Mouse (Mus musculus): ENCODE data around the gene Fli1. TPM values are rescaled to one million over a fixed set of nuclear protein-coding genes. Genes with fewer than 3 reads are reported as not detected.

The Fli1 gene
- total RNA-seq, 2 experiments from 2014 or later, result 26.4 to 28.2 TPM

- intact Hi-C loops (cut with DNase I), result no loop called here
- no peak for DNase-seq (ENCODE audit: low spot score)
Measured at GRCm38 (mm10) chr9:32487401-32487800, 55.3 kb downstream of the Fli1 start.

- intact Hi-C loops (cut with DNase I), result no loop called here
- DNase-seq (ENCODE audit: low spot score), result no peak
Measured at GRCm38 (mm10) chr9:32480418-32480817, 62.2 kb downstream of the Fli1 start.

- no peak for DNase-seq (ENCODE audit: low spot score)
- intact Hi-C loops (cut with DNase I), result no loop called here
Measured at GRCm38 (mm10) chr9:32478799-32479198, 63.9 kb downstream of the Fli1 start.

GRCm38 (mm10) chr9:32478087-32478486, 64.6 kb downstream of the Fli1 start:
- no peak for DNase-seq (ENCODE audit: low spot score)
- intact Hi-C loops (cut with DNase I), result no loop called here

- DNase-seq (ENCODE audit: low spot score), result no peak
- intact Hi-C loops (cut with DNase I), result no loop called here
Measured at GRCm38 (mm10) chr9:32476604-32477003, 66.1 kb downstream of the Fli1 start.

GRCm38 (mm10) chr9:32474621-32475390, 67.9 kb downstream of the Fli1 start:
- intact Hi-C loops (cut with DNase I), result no loop called here
- DNase-seq (ENCODE audit: low spot score), result no peak

GRCm38 (mm10) chr9:32472346-32472745, 70.3 kb downstream of the Fli1 start:
- DNase-seq (ENCODE audit: low spot score), result no peak

GRCm38 (mm10) chr9:32469123-32469751, 73.4 kb downstream of the Fli1 start:
- intact Hi-C loops (cut with DNase I), result loop anchor here (5.0 kb wide), 1 partner anchor 33 kb away; no protein-coding TSS in a partner anchor
- no peak for DNase-seq (ENCODE audit: low spot score)

More at GRCm38 (mm10) chr9:32472346-32472745, 70.3 kb downstream of the Fli1 start:
- intact Hi-C loops (cut with DNase I), result no loop called here

GRCm38 (mm10) chr9:32468313-32468712, 74.3 kb downstream of the Fli1 start:
- no peak for DNase-seq (ENCODE audit: low spot score)
- intact Hi-C loops (cut with DNase I), result loop anchor here (5.0 kb wide), 1 partner anchor 34 kb away; no protein-coding TSS in a partner anchor

- intact Hi-C loops (cut with DNase I), result loop anchor here (5.0 kb wide), 1 partner anchor 35 kb away; no protein-coding TSS in a partner anchor
- no peak for DNase-seq (ENCODE audit: low spot score)
Measured at GRCm38 (mm10) chr9:32467443-32467842, 75.2 kb downstream of the Fli1 start.

- intact Hi-C loops (cut with DNase I), result loop anchor here (5.0 kb wide), 1 partner anchor 35 kb away; no protein-coding TSS in a partner anchor
- no peak for DNase-seq (ENCODE audit: low spot score)
Measured at GRCm38 (mm10) chr9:32466861-32467260, 75.8 kb downstream of the Fli1 start.

GRCm38 (mm10) chr9:32456707-32457106, 86.0 kb downstream of the Fli1 start:
- intact Hi-C loops (cut with DNase I), result loop anchor here (5.0 kb wide), 1 partner anchor 36 kb away; no protein-coding TSS in a partner anchor
- no peak for DNase-seq (ENCODE audit: low spot score)

GRCm38 (mm10) chr9:32450161-32450560, 92.5 kb downstream of the Fli1 start:
- intact Hi-C loops (cut with DNase I), result loop anchor here (5.0 kb wide), 1 partner anchor 43 kb away; no protein-coding TSS in a partner anchor
- DNase-seq (ENCODE audit: low spot score), result no peak

GRCm38 (mm10) chr9:32448766-32449165, 93.9 kb downstream of the Fli1 start:
- no peak for DNase-seq (ENCODE audit: low spot score)
- intact Hi-C loops (cut with DNase I), result loop anchor here (5.0 kb wide), 2 partner anchors 99 to 114 kb away; no protein-coding TSS in a partner anchor

GRCm38 (mm10) chr9:32445789-32446188, 96.9 kb downstream of the Fli1 start:
- no peak for DNase-seq (ENCODE audit: low spot score)

GRCm38 (mm10) chr9:32444453-32445201, 98.0 kb downstream of the Fli1 start:
- intact Hi-C loops (cut with DNase I), result loop anchor here (5.0 kb wide), 2 partner anchors 103 to 118 kb away; no protein-coding TSS in a partner anchor
- no peak for DNase-seq (ENCODE audit: low spot score)

More at GRCm38 (mm10) chr9:32445789-32446188, 96.9 kb downstream of the Fli1 start:
- intact Hi-C loops (cut with DNase I), result loop anchor here (5.0 kb wide), 2 partner anchors 102 to 117 kb away; no protein-coding TSS in a partner anchor

- peak; percentile 42 for DNase-seq (ENCODE audit: low spot score)
- intact Hi-C loops (cut with DNase I), result no loop called here
Measured at GRCm38 (mm10) chr9:32443817-32444216, 98.8 kb downstream of the Fli1 start.

- no peak for DNase-seq (ENCODE audit: low spot score)
- intact Hi-C loops (cut with DNase I), result no loop called here
Measured at GRCm38 (mm10) chr9:32443115-32443514, 99.5 kb downstream of the Fli1 start.

GRCm38 (mm10) chr9:32434241-32435213, 108.1 kb downstream of the Fli1 start:
- DNase-seq (ENCODE audit: low spot score), result peak; percentile 54
- intact Hi-C loops (cut with DNase I), result no loop called here

All from heart, postnatal 25 days (tissue).